ENCODE assay signal across 12 mouse cellular contexts in genomic region chr13:63249171-63249570, GRCm38 (mm10).
DNase-seq lines count a peak whose midpoint lies in the region; ATAC-seq and TF ChIP-seq lines count a peak whose summit lies in the region.
"Had no signal": no experiment of that assay in that cellular context is flagged by ENCODE, and none has a peak within 500 bp of the region (broad histone marks: within the 10 kb centered on the region; RNA-seq: fewer than 3 reads in every experiment).

No protein-coding gene starts in this region.

- DNase-seq in kidney, postnatal 14 days: no peak
- peak; percentile 80 for DNase-seq in A20 (ENCODE audit: low read depth, low spot score)
- no peak for DNase-seq in left cerebral cortex, postnatal 10 days (ENCODE audit: extremely low spot score in 1 of 2, low spot score in 2 of 2)
- no peak for DNase-seq in frontal cortex, postnatal 36 days (ENCODE audit: low spot score in 2 of 2)
- DNase-seq in urinary bladder, adult 2 months (ENCODE audit: low spot score): no peak
- DNase-seq: lung, adult 18-20 months; right cerebral cortex, postnatal 14 days had no signal

- no peak for TF ChIP-seq POLR2A in bone marrow macrophage, adult 2 months (IDR thresholded peaks at IDR 0.05; ENCODE audit: borderline replicate concordance, low read depth, low read length)

- no peak for ATAC-seq in kidney, embryonic 14.5 days (ENCODE audit: low FRiP score, low TSS enrichment)
- ATAC-seq in intestine, embryonic 16.5 days: no peak

- H3K27me3 ChIP-seq in kidney, embryonic 14.5 days (ENCODE audit: control insufficient read depth, insufficient read depth, low read length): no peaks in the 10 kb centered on the region
- no peaks in the 10 kb centered on the region for H3K27me3 ChIP-seq in intestine, embryonic 16.5 days (replicated peaks; ENCODE audit: control insufficient read depth, insufficient read depth, low read length)
- H3K27me3 ChIP-seq: hindbrain, embryonic 13.5 days had no signal

- 77% methylated on average over 7 of the region's 7 CpGs for WGBS in kidney, embryonic 14.5 days
- WGBS in intestine, embryonic 16.5 days: 82% methylated on average over 7 of the region's 7 CpGs

- H3K36me3 ChIP-seq in kidney, embryonic 14.5 days (ENCODE audit: control insufficient read depth, insufficient read depth, low read length): peaks cover 23% of the 10 kb centered on the region; the same call in 1 of the 2 replicates
- H3K36me3 ChIP-seq in intestine, embryonic 16.5 days (ENCODE audit: control insufficient read depth, insufficient read depth, low read length): peaks cover 5% of the 10 kb centered on the region; the same call in 1 of the 2 replicates
- H3K36me3 ChIP-seq: hindbrain, embryonic 13.5 days had no signal

- H3K4me1 ChIP-seq in kidney, embryonic 14.5 days (ENCODE audit: control insufficient read depth, insufficient read depth, low read length): peaks cover 72% of the 10 kb centered on the region
- peaks cover 69% of the 10 kb centered on the region for H3K4me1 ChIP-seq in bone marrow macrophage, adult 2 months (ENCODE audit: control insufficient read depth, insufficient read depth, low read length)
- peaks cover 41% of the 10 kb centered on the region for H3K4me1 ChIP-seq in intestine, embryonic 16.5 days (ENCODE audit: control insufficient read depth, insufficient read depth, low read length)

- TF ChIP-seq CTCF in bone marrow macrophage, adult 2 months (IDR thresholded peaks at IDR 0.05; ENCODE audit: low read depth, low read length): no peak

- intact Hi-C loops in left cerebral cortex, postnatal 10 days (cut with DNase I): loop anchor here (10.0 kb wide), 1 partner anchor 304 kb away; no protein-coding TSS in a partner anchor

- H3K4me3 ChIP-seq in kidney, embryonic 14.5 days (ENCODE audit: low read length): no peak overlapping the region
- H3K4me3 ChIP-seq in bone marrow macrophage, adult 2 months (ENCODE audit: insufficient read depth, low read length): peak overlapping the region; percentile 27; the same call in 1 of the 2 replicates
- no peak overlapping the region for H3K4me3 ChIP-seq in intestine, embryonic 16.5 days (ENCODE audit: low read length)
- H3K4me3 ChIP-seq: hindbrain, embryonic 13.5 days had no signal

- 0 out of 2 replicates have a peak overlapping the region, but pooled peaks have one; percentile 7 for H3K9ac ChIP-seq in kidney, embryonic 14.5 days (ENCODE audit: low read depth, low read length)
- no peak overlapping the region for H3K9ac ChIP-seq in intestine, embryonic 16.5 days (ENCODE audit: low read depth, low read length)
- H3K9ac ChIP-seq: hindbrain, embryonic 13.5 days had no signal

- H3K4me2 ChIP-seq in kidney, embryonic 14.5 days (replicated peaks; ENCODE audit: low read depth, low read length): no peak overlapping the region
- H3K4me2 ChIP-seq in intestine, embryonic 16.5 days (ENCODE audit: low read depth, low read length): no peak overlapping the region
- H3K4me2 ChIP-seq: hindbrain, embryonic 13.5 days had no signal

- H3K27ac ChIP-seq in kidney, embryonic 14.5 days (ENCODE audit: low read depth, low read length): no peak overlapping the region
- peak overlapping the region; percentile 54 for H3K27ac ChIP-seq in bone marrow macrophage, adult 2 months (ENCODE audit: insufficient read depth, low read depth, low read length)
- H3K27ac ChIP-seq in intestine, embryonic 16.5 days (ENCODE audit: low read length): peak overlapping the region; percentile 37
- H3K27ac ChIP-seq: hindbrain, embryonic 13.5 days had no signal

- no peaks in the 10 kb centered on the region for H3K9me3 ChIP-seq in kidney, embryonic 14.5 days (ENCODE audit: control insufficient read depth, low read length)
- no peaks in the 10 kb centered on the region for H3K9me3 ChIP-seq in intestine, embryonic 16.5 days (ENCODE audit: control insufficient read depth, low read length)
- H3K9me3 ChIP-seq: G1E; hindbrain, embryonic 13.5 days had no signal
